Mouse (Mus musculus): ENCODE results near the gene Slc17a7. TPM values are rescaled to one million over a fixed set of nuclear protein-coding genes. Genes with fewer than 3 reads are reported as not detected.

The Slc17a7 gene
- polyA plus RNA-seq, 1 experiment from 2014 or later: 0.73 TPM

- Histone ChIP-seq H3K9me3 (no peaks in the 10 kb centered on the region), H3K4me3 (no peak overlapping the region), H3K4me2 (replicated peaks) (no peak overlapping the region), H3K27me3 (peaks cover 2% of the 10 kb centered on the region; the same call in 1 of the 2 replicates), H3K36me3 (peaks cover 41% of the 10 kb centered on the region), H3K4me1 (peaks cover 7% of the 10 kb centered on the region), H3K9ac (no peak overlapping the region; the same call in 1 of the 2 replicates), H3K27ac (no peak overlapping the region)
- WGBS: 86% methylated on average over 14 of the region's 14 CpGs
- no peak for ATAC-seq (ENCODE audit: insufficient number of reproducible peaks, insufficient read depth, low FRiP score, low TSS enrichment)
Observed at GRCm38 (mm10) chr7:45157459-45157858, 6.3 kb upstream of the Slc17a7 start.

- no peaks in the 10 kb centered on the region for H3K9me3 ChIP-seq
- no peak overlapping the region for H3K4me2 ChIP-seq (replicated peaks)
- H3K9ac ChIP-seq: no peak overlapping the region
- peaks cover 41% of the 10 kb centered on the region for H3K36me3 ChIP-seq
- 92% methylated on average over 6 of the region's 6 CpGs for WGBS
- ATAC-seq (ENCODE audit: insufficient number of reproducible peaks, insufficient read depth, low FRiP score, low TSS enrichment): no peak
- H3K4me3 ChIP-seq: no peak overlapping the region
- H3K27ac ChIP-seq: no peak overlapping the region
- H3K27me3 ChIP-seq: peaks cover 17% of the 10 kb centered on the region
- H3K4me1 ChIP-seq: peaks cover 4% of the 10 kb centered on the region; the same call in 1 of the 2 replicates
Observed at GRCm38 (mm10) chr7:45158991-45159390, 4.8 kb upstream of the Slc17a7 start.

GRCm38 (mm10) chr7:45160316-45160800, 3.4 kb upstream of the Slc17a7 start:
- Histone ChIP-seq H3K9me3 (no peaks in the 10 kb centered on the region), H3K9ac (no peak overlapping the region), H3K27me3 (peaks cover 30% of the 10 kb centered on the region), H3K27ac (no peak overlapping the region), H3K4me2 (replicated peaks) (no peak overlapping the region), H3K4me3 (no peak overlapping the region), H3K4me1 (peaks cover 4% of the 10 kb centered on the region; the same call in 1 of the 2 replicates), H3K36me3 (peaks cover 41% of the 10 kb centered on the region)
- WGBS: 92% methylated on average over 6 of the region's 6 CpGs
- no peak for ATAC-seq (ENCODE audit: insufficient number of reproducible peaks, insufficient read depth, low FRiP score, low TSS enrichment)

GRCm38 (mm10) chr7:45160866-45161265, 2.9 kb upstream of the Slc17a7 start:
- ATAC-seq (ENCODE audit: insufficient number of reproducible peaks, insufficient read depth, low FRiP score, low TSS enrichment): no peak
- H3K4me2 ChIP-seq (replicated peaks): no peak overlapping the region
- H3K36me3 ChIP-seq: peaks cover 41% of the 10 kb centered on the region
- H3K9ac ChIP-seq: no peak overlapping the region
- H3K27me3 ChIP-seq: peaks cover 36% of the 10 kb centered on the region
- no peak overlapping the region for H3K27ac ChIP-seq
- H3K4me1 ChIP-seq: peaks cover 4% of the 10 kb centered on the region; the same call in 1 of the 2 replicates
- no peaks in the 10 kb centered on the region for H3K9me3 ChIP-seq
- 89% methylated on average over 3 of the region's 3 CpGs for WGBS
- H3K4me3 ChIP-seq: no peak overlapping the region

GRCm38 (mm10) chr7:45161612-45162473, 1.9 kb upstream of the Slc17a7 start:
- peak overlapping the region; percentile 33 for H3K4me3 ChIP-seq
- H3K4me2 ChIP-seq (replicated peaks): peak overlapping the region; percentile 69
- peaks cover 45% of the 10 kb centered on the region for H3K27me3 ChIP-seq
- WGBS: 5% methylated on average over 35 of the region's 35 CpGs
- H3K9me3 ChIP-seq: no peaks in the 10 kb centered on the region
- peaks cover 4% of the 10 kb centered on the region; the same call in 1 of the 2 replicates for H3K4me1 ChIP-seq
- peak overlapping the region; percentile 32; the same call in 1 of the 2 replicates for H3K9ac ChIP-seq
- ATAC-seq (ENCODE audit: insufficient number of reproducible peaks, insufficient read depth, low FRiP score, low TSS enrichment): peak; percentile 87
- H3K36me3 ChIP-seq: peaks cover 41% of the 10 kb centered on the region
- no peak overlapping the region for H3K27ac ChIP-seq

GRCm38 (mm10) chr7:45162551-45162950, 1.2 kb upstream of the Slc17a7 start:
- Histone ChIP-seq H3K27me3 (peaks cover 52% of the 10 kb centered on the region), H3K27ac (no peak overlapping the region), H3K4me1 (peaks cover 4% of the 10 kb centered on the region; the same call in 1 of the 2 replicates), H3K9me3 (no peaks in the 10 kb centered on the region), H3K36me3 (peaks cover 37% of the 10 kb centered on the region), H3K4me3 (peak overlapping the region; percentile 33), H3K9ac (0 out of 2 replicates have a peak overlapping the region, but pooled peaks have one; percentile 21), H3K4me2 (replicated peaks) (peak overlapping the region; percentile 69)
- WGBS: 27% methylated on average over 6 of the region's 6 CpGs
- ATAC-seq (ENCODE audit: insufficient number of reproducible peaks, insufficient read depth, low FRiP score, low TSS enrichment): peak; percentile 1; the same call in 1 of the 2 replicates

- Histone ChIP-seq H3K27ac (no peak overlapping the region), H3K36me3 (peaks cover 31% of the 10 kb centered on the region), H3K4me1 (peaks cover 4% of the 10 kb centered on the region; the same call in 1 of the 2 replicates), H3K9me3 (no peaks in the 10 kb centered on the region), H3K4me3 (peak overlapping the region; percentile 36; the same call in 1 of the 2 replicates), H3K27me3 (peaks cover 57% of the 10 kb centered on the region), H3K4me2 (replicated peaks) (no peak overlapping the region), H3K9ac (no peak overlapping the region)
- no peak for ATAC-seq (ENCODE audit: insufficient number of reproducible peaks, insufficient read depth, low FRiP score, low TSS enrichment)
- WGBS: 74% methylated on average over 9 of the region's 9 CpGs
Observed at GRCm38 (mm10) chr7:45162996-45163615, 643 bp upstream of the Slc17a7 start.

GRCm38 (mm10) chr7:45164833-45165232, 1.1 kb downstream of the Slc17a7 start:
- H3K9ac ChIP-seq: no peak overlapping the region
- H3K4me1 ChIP-seq: peaks cover 4% of the 10 kb centered on the region; the same call in 1 of the 2 replicates
- H3K4me3 ChIP-seq: no peak overlapping the region
- peaks cover 14% of the 10 kb centered on the region for H3K36me3 ChIP-seq
- no peak overlapping the region for H3K4me2 ChIP-seq (replicated peaks)
- ATAC-seq (ENCODE audit: insufficient number of reproducible peaks, insufficient read depth, low FRiP score, low TSS enrichment): no peak
- no peak overlapping the region for H3K27ac ChIP-seq
- WGBS: 62% methylated on average over 5 of the region's 5 CpGs
- peaks cover 74% of the 10 kb centered on the region for H3K27me3 ChIP-seq
- peaks cover 11% of the 10 kb centered on the region for H3K9me3 ChIP-seq

GRCm38 (mm10) chr7:45165701-45166100, 2.0 kb downstream of the Slc17a7 start:
- H3K4me3 ChIP-seq: no peak overlapping the region
- 45% methylated on average over 11 of the region's 11 CpGs for WGBS
- ATAC-seq (ENCODE audit: insufficient number of reproducible peaks, insufficient read depth, low FRiP score, low TSS enrichment): no peak
- H3K36me3 ChIP-seq: 0 out of 2 replicates have a peak, but pooled peaks cover 6% of the 10 kb centered on the region
- no peak overlapping the region for H3K4me2 ChIP-seq (replicated peaks)
- peaks cover 4% of the 10 kb centered on the region; the same call in 1 of the 2 replicates for H3K4me1 ChIP-seq
- no peak overlapping the region for H3K9ac ChIP-seq
- peaks cover 19% of the 10 kb centered on the region for H3K9me3 ChIP-seq
- H3K27ac ChIP-seq: no peak overlapping the region
- peaks cover 82% of the 10 kb centered on the region for H3K27me3 ChIP-seq

- H3K4me2 ChIP-seq (replicated peaks): no peak overlapping the region
- peaks cover 21% of the 10 kb centered on the region for H3K9me3 ChIP-seq
- WGBS: 26% methylated on average over 10 of the region's 10 CpGs
- no peaks in the 10 kb centered on the region for H3K36me3 ChIP-seq
- no peak for ATAC-seq (ENCODE audit: insufficient number of reproducible peaks, insufficient read depth, low FRiP score, low TSS enrichment)
- H3K27me3 ChIP-seq: peaks cover 93% of the 10 kb centered on the region
- peaks cover 4% of the 10 kb centered on the region; the same call in 1 of the 2 replicates for H3K4me1 ChIP-seq
- no peak overlapping the region for H3K9ac ChIP-seq
- no peak overlapping the region for H3K27ac ChIP-seq
- H3K4me3 ChIP-seq: no peak overlapping the region
Observed at GRCm38 (mm10) chr7:45166950-45167401, 3.2 kb downstream of the Slc17a7 start.

- H3K4me1 ChIP-seq: no peaks in the 10 kb centered on the region
- H3K4me2 ChIP-seq (replicated peaks): no peak overlapping the region
- H3K4me3 ChIP-seq: no peak overlapping the region
- ATAC-seq (ENCODE audit: insufficient number of reproducible peaks, insufficient read depth, low FRiP score, low TSS enrichment): no peak
- WGBS: 1% methylated on average over 19 of the region's 19 CpGs
- H3K27ac ChIP-seq: no peak overlapping the region
- H3K9ac ChIP-seq: no peak overlapping the region
- H3K36me3 ChIP-seq: no peaks in the 10 kb centered on the region
- H3K27me3 ChIP-seq: peaks cover 92% of the 10 kb centered on the region
- H3K9me3 ChIP-seq: peaks cover 21% of the 10 kb centered on the region
Observed at GRCm38 (mm10) chr7:45167761-45168445, 4.2 kb downstream of the Slc17a7 start.

Measured in embryonic facial prominence, embryonic 12.5 days (tissue).